Mouse (Mus musculus) induced T-regulatory cell, adult 2 months (primary cell): ENCODE data around the gene Rnf169.

Experiments
- DNase-seq: peaks from one replicate; pipeline ENCODE4 v3.0.0-alpha.2; 2012; ENCODE audit warnings: low read depth

Gene Rnf169

DNA sequence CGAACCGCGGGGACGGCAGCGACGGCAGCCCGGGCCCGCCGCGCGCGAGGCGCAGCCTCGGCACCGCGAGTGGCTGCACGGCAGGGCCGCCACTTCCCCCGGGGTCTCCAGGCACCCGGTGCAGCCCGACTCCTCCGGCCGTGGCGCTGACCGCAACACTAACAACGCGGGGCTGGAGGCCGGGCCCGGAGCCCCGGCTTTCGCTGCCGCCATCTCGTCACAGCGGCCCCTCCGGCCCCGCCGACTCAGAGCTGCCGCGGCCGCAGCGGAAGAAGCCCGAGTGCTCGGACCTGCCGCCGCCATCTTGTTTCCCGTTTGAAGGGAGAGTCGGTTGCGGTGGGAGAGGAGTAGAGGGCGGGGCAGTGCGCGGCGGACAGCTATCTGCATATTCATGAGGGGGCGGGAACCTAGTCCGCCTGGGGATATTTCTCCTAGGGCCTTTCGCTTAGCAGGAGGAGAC, at the start of gene Rnf169:
Gene Rnf169, minus strand, starts transcription at position 317 of the 460 bp plus-strand sequence.
- peak; percentile 94 for DNase-seq

- peak; percentile 63 for DNase-seq
Observed at GRCm38 (mm10) chr7:100029307-100029706, 49.1 kb upstream of the Rnf169 start.

GRCm38 (mm10) chr7:100027353-100027752, 47.1 kb upstream of the Rnf169 start:
- no peak for DNase-seq

DNA sequence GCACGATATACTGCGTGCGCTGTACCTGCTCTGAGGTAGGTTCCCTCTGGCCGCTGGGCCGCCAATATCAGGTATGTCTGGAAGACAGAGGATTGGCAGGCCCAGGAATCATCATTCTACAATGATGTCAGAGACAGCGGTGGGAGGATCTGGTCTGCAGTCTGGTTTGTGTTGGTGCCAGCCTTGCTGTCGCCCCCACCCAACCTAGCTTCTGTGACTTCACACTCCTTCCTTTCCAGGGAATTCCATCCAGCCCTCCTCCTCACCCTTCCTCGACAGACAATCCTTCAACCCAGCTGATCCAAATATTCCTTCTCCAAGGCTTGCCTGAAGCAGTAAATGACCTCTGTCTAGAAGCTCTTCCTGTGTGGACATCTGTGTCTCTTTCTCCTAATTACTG, 36.8 kb upstream of the Rnf169 start:
- no peak for DNase-seq

GRCm38 (mm10) chr7:100014123-100014600, 33.9 kb upstream of the Rnf169 start:
- no peak for DNase-seq

DNA sequence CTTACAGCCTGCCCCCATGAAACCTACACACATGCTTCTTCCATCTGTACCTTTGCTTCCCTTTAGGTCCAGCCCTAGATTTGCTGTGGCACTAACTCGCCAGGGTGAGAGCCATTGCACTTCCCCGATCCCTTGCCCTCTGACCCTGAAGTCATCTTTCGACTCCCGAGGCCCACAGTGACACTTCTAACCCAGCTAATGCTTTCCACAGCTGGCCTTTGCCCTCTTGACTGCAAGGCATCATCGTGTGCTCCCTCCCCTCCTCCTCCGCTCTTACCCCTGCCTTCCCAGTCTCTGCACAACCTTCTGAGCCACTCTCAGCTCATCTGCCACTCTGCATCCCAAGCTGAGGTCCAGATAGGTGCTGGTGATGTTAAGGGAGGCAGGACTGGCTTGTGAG, 32.3 kb upstream of the Rnf169 start:
- no peak for DNase-seq

DNA sequence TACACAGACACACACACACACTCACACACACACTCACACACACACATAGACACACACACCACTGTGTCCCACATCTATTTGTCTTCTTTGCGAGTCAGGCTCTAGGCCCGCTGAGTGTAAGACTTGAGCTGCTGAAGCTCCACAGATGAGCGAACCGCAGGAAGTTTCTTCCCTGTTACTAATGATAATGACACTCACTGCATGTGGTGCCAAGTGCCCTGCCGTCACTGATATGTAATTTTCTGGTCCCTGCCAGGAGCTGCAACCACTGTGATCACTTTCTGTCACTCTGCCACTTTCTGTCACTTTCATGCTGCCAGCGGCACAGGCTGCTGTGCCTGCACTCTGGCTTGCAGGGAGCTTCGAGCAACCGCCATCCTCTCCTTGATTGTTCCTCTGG, 31.8 kb upstream of the Rnf169 start:
- no peak for DNase-seq

- no peak for DNase-seq
Observed at GRCm38 (mm10) chr7:100010711-100011110, 30.5 kb upstream of the Rnf169 start.

GRCm38 (mm10) chr7:100009640-100010039, 29.4 kb upstream of the Rnf169 start:
- DNase-seq, result peak; percentile 66

DNA sequence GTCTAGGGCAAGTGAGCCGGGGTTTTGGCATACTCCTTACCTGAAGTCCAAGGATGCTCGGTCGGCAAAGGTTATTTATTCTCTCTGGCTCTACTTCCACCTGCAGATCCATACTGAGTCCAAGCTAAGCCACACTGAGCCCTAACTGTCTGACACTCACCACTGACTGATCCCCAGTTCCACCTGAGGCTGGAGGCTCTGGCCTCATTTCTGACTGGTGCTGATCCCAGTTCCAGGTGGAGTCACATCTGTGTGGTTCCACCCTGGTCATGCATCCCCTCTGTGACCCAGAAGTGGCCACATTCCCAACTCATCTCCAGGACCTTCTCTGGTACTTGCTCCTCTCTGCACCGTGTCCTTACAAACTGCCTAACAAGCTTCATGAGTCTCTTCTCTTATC, 28.5 kb upstream of the Rnf169 start:
- DNase-seq, result no peak

DNA sequence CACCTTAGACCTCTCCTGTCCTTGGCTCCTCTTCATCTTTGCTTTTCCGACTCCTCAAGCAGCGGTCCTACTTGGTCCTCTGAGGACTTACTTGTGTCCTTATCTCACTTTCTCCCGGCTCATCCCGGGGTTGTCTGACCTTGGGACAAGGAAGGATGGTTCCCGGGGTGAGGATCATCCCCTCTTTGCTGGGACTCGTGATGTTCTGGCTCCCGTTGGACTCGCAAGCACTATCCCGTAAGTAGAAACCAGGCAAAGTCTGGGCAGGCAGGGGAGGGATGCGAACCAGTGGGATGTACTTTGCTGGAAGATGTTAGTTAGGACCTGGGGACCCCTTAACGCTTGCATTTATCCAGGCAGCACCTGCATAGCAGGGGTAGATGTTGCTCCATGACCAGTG, 26.2 kb upstream of the Rnf169 start:
- DNase-seq, result no peak

DNA sequence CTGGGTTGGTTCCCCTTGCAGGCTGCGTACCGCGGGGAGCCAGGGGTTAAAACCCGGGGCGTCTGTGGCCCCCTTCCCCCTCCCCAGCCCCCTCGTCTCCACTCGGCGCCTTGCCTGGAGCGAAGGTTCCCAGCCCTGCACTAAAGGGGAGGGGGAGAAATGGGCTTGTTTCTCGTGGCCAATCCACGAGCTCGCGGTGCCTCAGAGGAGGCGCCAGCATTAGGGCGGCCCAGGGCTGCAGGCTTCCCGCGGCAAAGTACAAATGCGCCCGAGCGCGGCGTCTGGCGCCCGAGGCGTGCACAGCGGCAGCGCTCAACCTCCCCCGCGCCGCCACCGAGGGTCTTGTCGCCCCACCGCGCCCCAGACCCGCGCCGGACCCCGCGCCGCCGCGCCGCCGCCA, 25.5 kb upstream of the Rnf169 start, which contains the start of gene Chrdl2:
Gene Chrdl2, plus strand, starts transcription at position 383 of the 400 bp plus-strand sequence.
- no peak for DNase-seq

GRCm38 (mm10) chr7:100003781-100004180, 23.5 kb upstream of the Rnf169 start:
- peak; percentile 48 for DNase-seq

GRCm38 (mm10) chr7:99998668-99999067, 18.4 kb upstream of the Rnf169 start:
- no peak for DNase-seq

DNA sequence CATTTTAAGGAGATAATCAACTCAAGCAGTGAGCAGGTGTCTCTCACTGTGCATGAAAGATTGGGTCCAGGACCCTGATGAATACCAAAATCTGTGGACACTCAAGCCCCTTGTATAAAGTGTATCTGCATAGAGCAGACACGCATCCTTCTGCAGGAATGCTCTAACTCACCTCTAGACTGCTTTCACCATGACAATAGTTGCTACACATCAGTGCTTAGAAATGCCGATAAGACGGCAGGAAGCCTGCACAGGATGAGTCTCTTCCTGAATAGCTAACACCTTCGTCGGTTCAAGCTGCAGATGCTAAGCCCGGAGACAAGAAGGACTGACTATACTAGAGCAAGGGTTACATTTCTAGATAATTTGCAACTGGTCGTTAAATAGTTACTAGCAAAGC, 14.9 kb upstream of the Rnf169 start:
- no peak for DNase-seq

DNA sequence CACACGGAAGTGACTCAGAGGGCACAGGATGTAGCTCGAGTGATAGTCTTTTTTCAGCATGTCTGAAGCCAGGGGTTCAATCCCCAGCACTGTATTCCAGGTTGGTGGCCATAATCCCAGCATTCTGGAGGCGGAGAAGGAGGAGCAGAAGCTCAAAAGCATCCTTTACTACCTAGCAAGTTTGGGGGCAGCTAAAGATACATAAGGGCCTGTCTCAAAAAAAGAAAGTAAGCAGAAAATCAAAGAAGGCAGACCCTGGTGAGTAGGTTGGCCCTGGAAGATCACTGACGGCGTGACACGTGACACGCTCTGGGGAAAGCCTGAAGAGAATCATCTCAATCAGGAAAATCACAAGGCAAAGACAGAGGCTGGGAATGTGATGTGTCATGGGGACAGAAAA, 12.9 kb upstream of the Rnf169 start:
- DNase-seq, result no peak

DNA sequence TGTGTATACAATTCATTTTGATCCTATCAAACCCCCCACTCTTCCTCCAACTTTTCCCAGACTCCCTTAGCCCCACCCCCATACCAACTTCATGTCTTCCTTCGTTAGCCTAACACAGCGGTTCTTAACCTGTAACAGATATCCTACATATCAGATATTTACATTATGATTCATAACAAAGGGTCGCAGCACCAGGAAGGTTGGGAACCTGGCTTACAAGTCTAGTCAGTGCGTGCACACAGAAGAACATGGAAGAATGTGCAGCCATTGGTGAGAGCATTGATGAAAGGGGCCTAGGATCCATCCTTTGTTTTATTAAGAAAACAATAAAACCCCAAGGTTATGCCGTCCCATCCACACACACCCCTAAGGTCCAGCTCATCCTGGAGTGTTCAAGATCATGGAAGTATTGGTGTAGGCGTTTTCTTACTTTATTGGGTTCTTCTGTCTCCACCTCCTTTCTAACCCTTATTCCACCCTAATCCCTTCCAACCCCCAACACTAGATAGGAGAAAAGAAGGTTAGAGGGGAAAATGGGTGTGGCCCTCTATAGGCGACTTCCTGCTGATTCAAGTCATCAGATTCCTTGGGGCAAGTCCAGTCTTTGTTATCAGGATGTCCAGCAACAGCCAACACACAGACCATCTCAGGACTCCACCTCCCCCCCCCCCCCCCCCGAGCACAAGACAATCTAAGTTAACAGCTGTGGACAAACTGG, 10.9 kb upstream of the Rnf169 start:
- DNase-seq, result no peak

DNA sequence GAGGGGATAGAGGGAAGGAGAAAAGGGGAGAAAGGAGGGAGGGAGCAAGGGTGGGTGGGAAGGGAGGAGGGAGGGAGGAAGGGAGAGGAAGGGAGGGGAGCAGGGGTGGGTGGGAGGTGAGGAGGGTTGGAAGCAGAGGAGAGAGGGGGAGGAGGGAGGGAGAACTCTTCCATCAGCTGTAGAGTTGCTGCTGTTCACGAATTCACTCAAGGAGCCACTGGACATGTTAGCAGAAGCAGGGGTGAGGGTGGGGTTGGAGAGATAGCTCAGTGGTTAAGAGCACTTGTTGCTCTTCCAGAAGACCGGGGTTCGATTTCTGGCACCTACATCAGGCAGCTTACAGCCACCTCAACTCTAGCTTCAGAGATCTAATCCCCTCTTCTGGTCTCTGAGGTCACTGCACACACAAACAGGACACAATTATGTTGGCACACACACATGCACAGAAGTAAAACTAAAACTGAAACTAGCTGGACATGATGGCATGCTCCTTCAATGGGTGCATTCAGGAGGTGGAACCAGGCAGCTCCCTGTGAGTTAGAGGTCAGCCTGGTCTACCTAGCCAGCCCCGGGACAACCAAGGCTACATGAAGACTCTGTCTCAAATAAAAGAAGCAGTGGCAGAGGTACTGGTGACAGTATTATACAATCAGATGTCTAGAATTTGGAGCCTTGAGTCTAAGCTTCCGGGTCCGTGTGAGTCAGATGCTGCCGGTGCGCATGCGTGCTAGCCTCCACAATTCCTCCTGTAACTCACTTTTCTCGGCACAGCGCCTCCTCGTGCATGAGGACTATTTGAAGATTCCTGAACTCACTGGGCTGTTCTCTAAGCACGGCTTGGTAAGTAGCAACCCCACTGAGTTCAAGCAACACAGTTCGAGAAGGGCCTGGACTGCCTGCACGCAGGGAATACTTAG, 9.9 kb upstream of the Rnf169 start:
- no peak for DNase-seq

- peak; percentile 71 for DNase-seq
Observed at GRCm38 (mm10) chr7:99988725-99989124, 8.5 kb upstream of the Rnf169 start.

DNA sequence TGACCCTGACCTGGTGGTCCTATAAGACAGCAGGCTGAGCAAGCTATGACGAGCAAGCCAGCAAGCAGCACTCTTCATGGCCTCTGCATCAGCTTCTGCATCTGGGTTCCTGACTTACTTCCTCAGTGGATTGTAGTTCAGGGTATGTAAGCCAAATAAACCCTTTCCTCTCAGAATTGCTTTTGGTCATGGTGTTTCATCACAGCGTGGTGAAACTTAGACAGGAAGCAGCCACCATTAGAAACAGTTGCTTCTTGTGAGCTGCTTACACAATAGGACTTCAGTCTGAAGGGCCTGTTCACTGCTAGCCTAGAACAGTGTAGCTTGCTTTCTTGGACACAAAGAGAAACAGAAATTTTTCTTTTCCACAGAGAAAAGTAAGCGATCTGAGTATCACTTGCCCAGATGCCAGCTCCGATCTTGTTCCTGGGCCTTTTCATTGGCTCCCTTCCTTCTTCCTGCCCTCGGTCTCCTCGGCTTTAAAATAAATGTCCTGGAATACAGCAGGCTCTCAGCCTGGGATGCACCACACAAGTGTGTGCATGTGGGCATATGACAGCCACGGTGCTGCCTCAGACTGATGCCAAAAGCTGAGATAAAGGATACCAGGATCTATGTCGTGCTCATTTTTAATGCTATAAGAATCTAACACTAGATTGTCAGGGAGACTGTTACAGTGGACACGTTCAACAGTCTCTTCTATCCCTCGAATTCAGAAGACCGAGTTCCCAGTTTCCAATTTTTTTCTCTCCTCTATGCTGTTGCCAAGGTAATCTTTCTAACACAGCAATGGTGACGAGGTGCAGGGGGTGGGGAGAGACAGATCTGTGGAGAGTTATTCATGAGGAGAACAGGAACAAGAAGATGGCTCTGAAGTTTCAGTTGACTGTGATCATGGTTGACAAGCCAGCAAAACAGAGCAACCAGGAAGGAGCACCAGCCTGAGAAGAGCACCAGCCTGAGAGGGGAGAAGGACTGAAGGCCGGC, 2.3 kb upstream of the Rnf169 start:
- no peak for DNase-seq

GRCm38 (mm10) chr7:99981311-99981710, 1.1 kb upstream of the Rnf169 start:
- DNase-seq, result peak; percentile 78
